Mouse (Mus musculus) hindbrain, embryonic 11.5 days (tissue): ENCODE results near the gene Olfr279. TPM values are rescaled to one million over a fixed set of nuclear protein-coding genes. Genes with fewer than 3 reads are reported as not detected.
"Not testable (repeated sequence)": the region's sequence is repeated elsewhere in the genome, so short reads cannot be mapped to it uniquely, and the experiment has no call there.

ENCODE experiments used
- ATAC-seq: fragments of 200-750 bp; cut with Nextera tagmentation; 2 replicates; pipeline ENCODE4 v1.8.0; 2017; ENCODE audit warnings: mild to moderate bottlenecking, moderate TSS enrichment, moderate library complexity; ENCODE audit not compliant: low FRiP score
- DNase-seq: peaks from one replicate; pipeline ENCODE4 v3.0.0-alpha.2; 2015; ENCODE audit warnings: low spot score
- H3K27ac ChIP-seq: fragments of 300-500 bp; sonication (generic); 2 replicates; pipeline ENCODE4 v1.5.1; 2014; ENCODE audit warnings: mild to moderate bottlenecking, low read depth, low read length
- H3K27me3 ChIP-seq: fragments of 300-500 bp; sonication (generic); 2 replicates; pipeline ENCODE4 v1.6.1; 2014; ENCODE audit warnings: mild to moderate bottlenecking, low read length, moderate library complexity, mixed read lengths; ENCODE audit not compliant: control insufficient read depth, insufficient read depth
- H3K36me3 ChIP-seq: fragments of 300-500 bp; sonication (generic); 2 replicates; pipeline ENCODE4 v1.6.1; 2014; ENCODE audit warnings: mild to moderate bottlenecking, low read length, moderate library complexity, mixed read lengths; ENCODE audit not compliant: control insufficient read depth, insufficient read depth
- H3K4me1 ChIP-seq: fragments of 300-500 bp; sonication (generic); replicated peaks from 2 replicates; pipeline ENCODE4 v1.6.1; 2014; ENCODE audit warnings: low read length, mixed read lengths; ENCODE audit not compliant: control insufficient read depth, insufficient read depth
- H3K4me2 ChIP-seq: fragments of 300-500 bp; sonication (generic); replicated peaks from 2 replicates; pipeline ENCODE4 v1.6.1; 2014; ENCODE audit warnings: mild to moderate bottlenecking, low read depth, low read length
- H3K4me3 ChIP-seq: fragments of 300-500 bp; sonication (generic); 2 replicates; pipeline ENCODE4 v1.5.1; 2014; ENCODE audit warnings: low read depth, low read length
- H3K9ac ChIP-seq: fragments of 300-500 bp; sonication (generic); 2 replicates; pipeline ENCODE4 v1.6.1; 2014; ENCODE audit warnings: low read depth, low read length
- H3K9me3 ChIP-seq: fragments of 300-500 bp; sonication (generic); 2 replicates; pipeline ENCODE4 v1.6.1; 2016; ENCODE audit warnings: low read length; ENCODE audit not compliant: control insufficient read depth
- WGBS: fragments of 180-500 bp; shearing (Covaris S2); extraction: QIAGEN DNeasy Blood & Tissue Kit; methylation state at CpG from one replicate; pipeline ENCODE4 v1.1.7; 2014; 5-methylcytosine and 5-hydroxymethylcytosine counted together
- polyA plus RNA-seq: library from polyadenylated mRNA; unstranded; fragments of >200 nt; fragmentation: Nextera tagmentation; extraction: Ambion mirVana; gene quantifications from 2 replicates; pipeline ENCODE4 v1.2.1, GENCODE M21; 2014

Gene Olfr279
- polyA plus RNA-seq, 1 experiment from 2014 or later: not detected

GRCm38 (mm10) chr15:98506253-98506957, 14.2 kb downstream of the Olfr279 start:
- WGBS: 82% methylated on average over 9 of the region's 9 CpGs
- ATAC-seq: no peak
- Histone ChIP-seq H3K27me3 (no peaks in the 10 kb centered on the region), H3K4me3 (no peak overlapping the region), H3K9ac (no peak overlapping the region), H3K27ac (no peak overlapping the region), H3K9me3 (no peaks in the 10 kb centered on the region), H3K4me1 (no peaks in the 10 kb centered on the region), H3K36me3 (no peaks in the 10 kb centered on the region), H3K4me2 (no peak overlapping the region)
- DNase-seq: no peak

GRCm38 (mm10) chr15:98507321-98507720, 15.1 kb downstream of the Olfr279 start:
- WGBS: 90% methylated on average over 5 of the region's 6 CpGs
- Histone ChIP-seq H3K9me3 (no peaks in the 10 kb centered on the region), H3K27ac (no peak overlapping the region), H3K4me2 (no peak overlapping the region), H3K4me3 (no peak overlapping the region), H3K9ac (no peak overlapping the region), H3K4me1 (no peaks in the 10 kb centered on the region), H3K27me3 (no peaks in the 10 kb centered on the region), H3K36me3 (no peaks in the 10 kb centered on the region)
- DNase-seq: no peak
- ATAC-seq: no peak

- Histone ChIP-seq H3K27me3 (no peaks in the 10 kb centered on the region), H3K4me1 (no peaks in the 10 kb centered on the region), H3K9ac (no peak overlapping the region), H3K4me3 (no peak overlapping the region), H3K4me2 (no peak overlapping the region), H3K27ac (no peak overlapping the region), H3K9me3 (no peaks in the 10 kb centered on the region), H3K36me3 (no peaks in the 10 kb centered on the region)
- 60% methylated on average over 2 of the region's 2 CpGs for WGBS
- ATAC-seq (no peak), DNase-seq (no peak)
Observed at GRCm38 (mm10) chr15:98509387-98509786, 17.2 kb downstream of the Olfr279 start.

- WGBS: 27% methylated on average over 25 of the region's 25 CpGs
- H3K4me2 ChIP-seq: peak overlapping the region; percentile 38
- DNase-seq (peak; percentile 93), ATAC-seq (0 out of 2 replicates have a peak, but pooled peaks have one; percentile 6)
- no peaks in the 10 kb centered on the region for H3K36me3 ChIP-seq
- H3K4me1 ChIP-seq: no peaks in the 10 kb centered on the region
- no peaks in the 10 kb centered on the region for H3K9me3 ChIP-seq
- H3K27ac ChIP-seq: no peak overlapping the region
- H3K27me3 ChIP-seq: no peaks in the 10 kb centered on the region
- peak overlapping the region; percentile 13; the same call in 1 of the 2 replicates for H3K4me3 ChIP-seq
- no peak overlapping the region for H3K9ac ChIP-seq
Observed at GRCm38 (mm10) chr15:98510438-98511385, 18.5 kb downstream of the Olfr279 start.

GRCm38 (mm10) chr15:98511386-98511928, 19.3 kb downstream of the Olfr279 start:
- Histone ChIP-seq H3K4me2 (no peak overlapping the region), H3K27ac (no peak overlapping the region), H3K9me3 (no peaks in the 10 kb centered on the region), H3K4me3 (no peak overlapping the region), H3K4me1 (no peaks in the 10 kb centered on the region), H3K9ac (no peak overlapping the region), H3K27me3 (no peaks in the 10 kb centered on the region), H3K36me3 (no peaks in the 10 kb centered on the region)
- ATAC-seq: no peak
- 62% methylated on average over 13 of the region's 13 CpGs for WGBS
- no peak for DNase-seq

- ATAC-seq (no peak), DNase-seq (no peak)
- no peaks in the 10 kb centered on the region for H3K36me3 ChIP-seq
- no peaks in the 10 kb centered on the region for H3K4me1 ChIP-seq
- WGBS: 63% methylated on average over 8 of the region's 8 CpGs
- no peaks in the 10 kb centered on the region for H3K27me3 ChIP-seq
- H3K27ac ChIP-seq: no peak overlapping the region
- no peaks in the 10 kb centered on the region for H3K9me3 ChIP-seq
- H3K9ac ChIP-seq: no peak overlapping the region
- H3K4me2 ChIP-seq: no peak overlapping the region
- no peak overlapping the region for H3K4me3 ChIP-seq
Observed at GRCm38 (mm10) chr15:98512232-98512631, 20.0 kb downstream of the Olfr279 start.

- Histone ChIP-seq H3K27ac (no peak overlapping the region), H3K36me3 (peaks cover under 1% of the 10 kb centered on the region), H3K9me3 (no peaks in the 10 kb centered on the region), H3K27me3 (no peaks in the 10 kb centered on the region), H3K4me2 (no peak overlapping the region), H3K9ac (no peak overlapping the region), H3K4me3 (no peak overlapping the region), H3K4me1 (no peaks in the 10 kb centered on the region)
- DNase-seq (no peak), ATAC-seq (no peak)
- 51% methylated on average over 17 of the region's 17 CpGs for WGBS
Observed at GRCm38 (mm10) chr15:98512799-98513321, 20.7 kb downstream of the Olfr279 start.

GRCm38 (mm10) chr15:98513676-98514075, 21.5 kb downstream of the Olfr279 start:
- not testable (repeated sequence) for H3K9ac ChIP-seq, H3K36me3 ChIP-seq, ATAC-seq, H3K27me3 ChIP-seq, H3K4me3 ChIP-seq, DNase-seq, H3K27ac ChIP-seq, H3K4me2 ChIP-seq, H3K4me1 ChIP-seq, H3K9me3 ChIP-seq
- 72% methylated on average over 3 of the region's 3 CpGs for WGBS
